Mouse (Mus musculus) embryonic facial prominence, embryonic 11.5 days (tissue): ENCODE measurements at regions not wholly inside any gene's neighbourhood (a gene's known extent, or its start where the extent isn't known, plus 50 kb on each side); places are given as distances from the start of the nearest gene placed in this dataset.

Experiments
- ATAC-seq: fragments of 200-750 bp; cut with Nextera tagmentation; replicated peaks from 2 replicates; pipeline ENCODE4 v1.8.0; 2017; ENCODE audit warnings: low read depth; ENCODE audit not compliant: insufficient number of reproducible peaks, low FRiP score, low TSS enrichment
- DNase-seq: peaks from one replicate; pipeline ENCODE4 v3.0.0-alpha.2; 2015; ENCODE audit warnings: low spot score
- H3K27ac ChIP-seq: fragments of 300-500 bp; sonication (generic); replicated peaks from 2 replicates; pipeline ENCODE4 v1.5.1; 2014; ENCODE audit warnings: mild to moderate bottlenecking, low read depth, low read length, control low read depth
- H3K27me3 ChIP-seq: fragments of 300-500 bp; sonication (generic); 2 replicates; pipeline ENCODE4 v1.6.1; 2014; ENCODE audit warnings: mild to moderate bottlenecking, low read length, moderate library complexity, mixed read lengths; ENCODE audit not compliant: control insufficient read depth, insufficient read depth
- H3K36me3 ChIP-seq: fragments of 300-500 bp; sonication (generic); replicated peaks from 2 replicates; pipeline ENCODE4 v1.6.1; 2014; ENCODE audit warnings: low read depth, mild to moderate bottlenecking, low read length, moderate library complexity, mixed read lengths; ENCODE audit not compliant: control insufficient read depth, insufficient read depth
- H3K4me1 ChIP-seq: fragments of 300-500 bp; sonication (generic); 2 replicates; pipeline ENCODE4 v1.6.1; 2014; ENCODE audit warnings: low read length, mixed read lengths; ENCODE audit not compliant: control insufficient read depth, insufficient read depth
- H3K4me2 ChIP-seq: fragments of 300-500 bp; sonication (generic); 2 replicates; pipeline ENCODE4 v1.6.1; 2014; ENCODE audit warnings: low read depth, mild to moderate bottlenecking, control low read depth, low read length, moderate library complexity
- H3K4me3 ChIP-seq: fragments of 300-500 bp; sonication (generic); 2 replicates; pipeline ENCODE4 v1.5.1; 2014; ENCODE audit warnings: low read depth, low read length, control low read depth
- H3K9ac ChIP-seq: fragments of 300-500 bp; sonication (generic); replicated peaks from 2 replicates; pipeline ENCODE4 v1.6.1; 2014; ENCODE audit warnings: mild to moderate bottlenecking, control low read depth, low read length
- H3K9me3 ChIP-seq: fragments of 300-500 bp; sonication (generic); replicated peaks from 2 replicates; pipeline ENCODE4 v1.6.1; 2016; ENCODE audit warnings: mild to moderate bottlenecking, low read length, inconsistent platforms, mixed read lengths; ENCODE audit not compliant: control insufficient read depth
- WGBS: fragments of 180-500 bp; shearing (Covaris S2); extraction: QIAGEN DNeasy Blood & Tissue Kit; methylation state at CpG from one replicate; pipeline ENCODE4 v1.1.7; 2014; 5-methylcytosine and 5-hydroxymethylcytosine counted together

DNA sequence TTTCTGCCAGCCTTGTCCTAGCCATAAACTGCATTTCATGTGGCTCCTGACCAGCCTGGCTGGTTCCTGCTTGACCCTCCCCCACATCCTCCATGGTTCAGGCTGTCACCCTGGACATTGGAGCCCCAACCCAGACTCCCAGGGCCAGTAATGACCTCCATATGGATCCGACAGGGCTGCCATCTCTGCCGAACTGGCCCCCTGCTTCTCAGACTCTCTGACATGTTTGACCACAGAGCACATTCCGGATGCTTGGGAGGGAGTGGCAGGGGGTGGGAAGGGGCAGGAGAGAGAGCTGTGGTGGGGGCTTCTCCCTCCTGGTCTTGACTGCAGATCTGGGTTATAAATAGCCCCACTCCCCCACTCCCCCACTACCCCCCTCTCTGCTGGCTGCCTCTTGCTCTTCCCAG, 59.0 kb upstream of the Actrt2 start:
- peak overlapping the region; percentile 41; the same call in 1 of the 2 replicates for H3K27ac ChIP-seq
- peak; percentile 75; the same call in 1 of the 2 replicates for ATAC-seq
- no peak overlapping the region for H3K9ac ChIP-seq
- peak; percentile 56 for DNase-seq
- no peaks in the 10 kb centered on the region for H3K9me3 ChIP-seq
- H3K36me3 ChIP-seq: no peaks in the 10 kb centered on the region
- H3K27me3 ChIP-seq: no peaks in the 10 kb centered on the region
- no peak overlapping the region; the same call in 1 of the 2 replicates for H3K4me2 ChIP-seq
- 16% methylated on average over 3 of the region's 3 CpGs for WGBS
- H3K4me1 ChIP-seq: peaks cover 14% of the 10 kb centered on the region
- no peak overlapping the region for H3K4me3 ChIP-seq

DNA sequence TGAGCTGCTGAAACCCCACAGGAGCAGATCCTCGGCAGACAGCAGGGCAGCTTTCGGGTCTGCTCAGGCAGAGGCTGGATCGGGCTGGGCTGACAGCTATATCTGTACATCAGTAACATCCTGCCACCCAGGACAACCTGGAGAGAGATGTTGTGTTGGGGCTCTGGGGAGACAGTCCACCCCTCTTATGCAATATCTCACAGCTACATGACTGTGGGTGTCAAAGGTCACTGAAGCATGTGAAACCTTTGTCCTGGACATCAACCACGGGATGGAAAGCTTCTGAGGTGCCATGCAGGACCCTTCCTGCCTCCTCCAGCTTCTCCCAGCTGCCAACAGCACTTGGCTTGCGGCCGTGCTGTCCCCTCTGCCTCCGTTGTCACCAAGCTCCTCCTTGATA, 60.3 kb upstream of the Actrt2 start:
- H3K36me3 ChIP-seq: no peaks in the 10 kb centered on the region
- no peaks in the 10 kb centered on the region for H3K27me3 ChIP-seq
- DNase-seq: no peak
- 65% methylated on average over 7 of the region's 7 CpGs for WGBS
- H3K4me3 ChIP-seq: no peak overlapping the region
- no peaks in the 10 kb centered on the region for H3K9me3 ChIP-seq
- no peak overlapping the region for H3K4me2 ChIP-seq
- 0 out of 2 replicates have a peak, but pooled peaks have one; percentile 31 for ATAC-seq
- peaks cover 14% of the 10 kb centered on the region for H3K4me1 ChIP-seq
- peak overlapping the region; percentile 56 for H3K27ac ChIP-seq
- H3K9ac ChIP-seq: no peak overlapping the region

DNA sequence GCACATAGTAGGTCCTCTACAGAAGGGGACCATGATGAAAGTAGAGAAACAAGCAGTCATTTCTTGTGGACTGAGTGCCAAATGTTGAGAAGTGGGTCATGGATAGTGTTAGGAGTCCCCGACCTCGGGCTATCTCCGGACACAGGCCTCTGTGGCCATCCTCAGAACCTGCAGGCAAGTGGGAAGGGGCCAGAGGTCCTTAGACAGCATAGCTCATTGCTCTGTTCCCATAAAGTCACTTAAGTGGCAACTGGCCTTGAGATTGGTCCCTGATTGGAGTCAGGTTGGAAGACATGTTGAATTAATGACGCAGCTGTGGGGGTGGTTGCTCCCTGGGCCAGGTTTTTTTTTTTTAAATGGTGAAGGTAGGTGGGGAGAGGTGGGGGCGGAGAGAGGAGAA, 63.0 kb upstream of the Actrt2 start:
- Histone ChIP-seq H3K4me2 (no peak overlapping the region), H3K27ac (no peak overlapping the region), H3K27me3 (no peaks in the 10 kb centered on the region), H3K9me3 (no peaks in the 10 kb centered on the region), H3K9ac (no peak overlapping the region), H3K4me3 (no peak overlapping the region), H3K36me3 (no peaks in the 10 kb centered on the region), H3K4me1 (peaks cover 14% of the 10 kb centered on the region)
- no peak for DNase-seq
- whole genome bisulfite sequencing: 88% methylated on average over 5 of the region's 5 CpGs
- no peak for ATAC-seq

DNA sequence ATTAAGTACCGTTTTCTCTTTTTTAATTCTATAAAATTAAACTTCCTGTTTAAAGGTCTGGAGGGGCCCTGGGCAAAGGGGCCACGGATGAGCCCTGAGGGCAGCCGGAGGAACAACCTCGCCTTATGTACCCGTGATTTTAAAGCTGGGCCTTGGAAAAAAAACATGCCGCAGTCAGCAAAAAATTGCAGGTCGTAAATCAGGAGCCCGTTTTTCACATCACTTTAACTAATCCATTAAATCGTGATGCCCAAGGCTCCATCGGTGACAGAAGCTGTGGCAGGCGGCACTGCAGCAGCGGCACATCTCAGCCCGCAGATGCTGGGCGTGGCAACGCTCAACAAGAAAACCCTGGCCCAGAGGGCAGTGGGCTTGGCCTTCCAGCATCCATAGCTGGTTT, 63.7 kb upstream of the Actrt2 start:
- H3K4me1 ChIP-seq: peaks cover 13% of the 10 kb centered on the region
- no peak overlapping the region for H3K9ac ChIP-seq
- DNase-seq: no peak
- no peaks in the 10 kb centered on the region for H3K27me3 ChIP-seq
- no peak overlapping the region for H3K4me2 ChIP-seq
- ATAC-seq: no peak
- no peak overlapping the region for H3K27ac ChIP-seq
- no peaks in the 10 kb centered on the region for H3K9me3 ChIP-seq
- WGBS: 54% methylated on average over 15 of the region's 15 CpGs
- no peaks in the 10 kb centered on the region for H3K36me3 ChIP-seq
- H3K4me3 ChIP-seq: no peak overlapping the region

DNA sequence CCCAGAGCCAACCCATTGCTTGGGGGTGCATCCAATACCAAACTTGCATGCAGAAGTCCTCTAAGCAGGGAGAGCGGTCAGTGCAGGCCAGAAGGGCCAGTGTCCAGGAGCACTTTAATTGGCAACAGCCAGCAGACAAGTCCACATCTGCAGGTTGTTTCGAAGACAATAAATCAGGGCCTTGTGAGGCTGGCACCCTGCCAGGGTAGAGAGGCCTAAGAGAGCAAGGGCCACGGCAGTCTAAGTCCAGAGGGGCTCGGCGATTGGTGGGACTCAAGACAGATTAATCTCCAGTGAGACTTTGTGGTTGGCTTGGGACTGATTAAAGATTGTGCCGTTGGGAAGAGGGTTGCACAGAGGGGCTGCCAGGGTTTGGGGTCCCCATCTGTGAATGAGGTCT, 68.4 kb upstream of the Actrt2 start:
- H3K27me3 ChIP-seq: no peaks in the 10 kb centered on the region
- no peaks in the 10 kb centered on the region for H3K36me3 ChIP-seq
- no peaks in the 10 kb centered on the region for H3K9me3 ChIP-seq
- no peak overlapping the region for H3K4me3 ChIP-seq
- no peaks in the 10 kb centered on the region for H3K4me1 ChIP-seq
- ATAC-seq (no peak), DNase-seq (no peak)
- 69% methylated on average over 6 of the region's 6 CpGs for WGBS
- no peak overlapping the region for H3K9ac ChIP-seq
- no peak overlapping the region for H3K27ac ChIP-seq
- H3K4me2 ChIP-seq: no peak overlapping the region

DNA sequence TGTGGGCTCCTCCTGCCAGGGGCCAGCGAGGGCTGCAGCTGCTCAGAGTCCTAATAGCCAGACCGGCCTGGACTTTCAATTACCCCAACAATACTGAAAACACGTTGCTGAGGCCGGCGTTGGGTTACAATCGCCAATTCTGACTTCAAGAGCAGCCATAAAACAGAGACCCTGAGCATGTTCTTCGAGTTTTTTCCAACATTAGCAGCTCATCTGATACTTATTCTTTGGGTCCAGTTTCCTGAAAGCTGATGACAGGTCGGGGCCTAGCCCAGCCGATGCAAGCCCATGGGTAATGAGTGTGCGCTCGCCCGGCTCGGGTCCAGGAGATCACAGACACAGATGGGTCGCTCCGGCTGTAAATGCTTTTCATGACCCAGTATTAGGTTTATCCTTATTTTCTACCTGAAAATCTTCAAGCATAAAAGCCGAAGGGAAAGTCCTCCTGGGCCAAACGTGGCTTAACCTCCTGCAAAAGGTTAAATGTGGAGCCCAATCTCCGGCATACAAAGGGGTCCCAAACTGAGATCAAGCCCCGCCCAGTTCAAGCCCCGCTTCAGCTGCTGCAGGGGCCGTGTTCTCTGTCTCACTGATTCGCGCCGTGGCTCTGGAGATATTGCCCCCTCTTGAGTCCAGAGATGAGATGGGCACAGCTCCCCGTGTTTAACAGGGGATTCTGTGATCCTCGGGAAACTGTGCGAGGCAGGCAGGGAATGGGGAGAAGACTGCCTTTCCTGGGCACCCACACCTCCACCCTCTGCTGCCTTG, 73.6 kb upstream of the Actrt2 start:
- Histone ChIP-seq H3K9ac (0 out of 2 replicates have a peak overlapping the region, but pooled peaks have one; percentile 15), H3K4me1 (no peaks in the 10 kb centered on the region), H3K27ac (no peak overlapping the region), H3K36me3 (no peaks in the 10 kb centered on the region), H3K27me3 (no peaks in the 10 kb centered on the region), H3K4me2 (peak overlapping the region; percentile 6; the same call in 1 of the 2 replicates), H3K9me3 (no peaks in the 10 kb centered on the region), H3K4me3 (no peak overlapping the region)
- DNase-seq (peak; percentile 57), ATAC-seq (no peak)
- WGBS: 35% methylated on average over 27 of the region's 27 CpGs

DNA sequence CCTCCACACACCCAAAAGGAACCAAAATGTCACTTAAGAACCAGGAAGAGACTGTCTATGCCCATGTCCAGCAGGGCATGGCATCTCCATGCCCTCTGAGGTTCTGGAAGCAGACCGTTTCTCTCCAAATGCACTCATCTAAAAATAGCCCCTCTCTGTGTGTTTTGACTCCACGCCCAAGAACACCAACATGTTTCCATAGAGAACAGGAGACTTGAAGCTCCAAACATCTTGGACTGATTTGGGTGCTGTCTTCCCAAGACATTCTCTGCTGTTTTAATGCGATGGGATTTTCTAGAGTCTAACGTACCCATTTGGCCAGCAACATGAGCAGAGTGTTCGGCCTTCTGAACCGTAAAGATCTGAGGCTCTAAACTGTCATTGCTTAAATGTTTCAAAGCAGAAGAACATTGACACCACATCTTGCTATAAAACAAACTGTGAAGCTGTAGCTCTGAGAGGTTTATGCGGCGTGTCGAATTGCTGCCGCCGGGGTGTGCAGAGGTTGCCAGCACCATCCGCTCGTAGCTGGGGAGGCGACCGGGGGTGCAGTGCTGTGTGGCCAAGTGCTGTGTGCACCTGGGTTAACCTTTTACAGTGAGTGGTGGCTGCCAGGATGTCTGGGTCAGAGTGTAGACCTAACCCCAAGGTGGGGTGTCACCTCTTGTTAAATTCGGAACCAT, 78.8 kb upstream of the Actrt2 start:
- H3K4me3 ChIP-seq: no peak overlapping the region
- WGBS: 87% methylated on average over 16 of the region's 16 CpGs
- no peak overlapping the region for H3K27ac ChIP-seq
- H3K9me3 ChIP-seq: no peaks in the 10 kb centered on the region
- no peaks in the 10 kb centered on the region for H3K36me3 ChIP-seq
- no peak overlapping the region for H3K4me2 ChIP-seq
- H3K27me3 ChIP-seq: no peaks in the 10 kb centered on the region
- no peak overlapping the region for H3K9ac ChIP-seq
- no peaks in the 10 kb centered on the region for H3K4me1 ChIP-seq
- ATAC-seq: no peak
- DNase-seq: no peak

DNA sequence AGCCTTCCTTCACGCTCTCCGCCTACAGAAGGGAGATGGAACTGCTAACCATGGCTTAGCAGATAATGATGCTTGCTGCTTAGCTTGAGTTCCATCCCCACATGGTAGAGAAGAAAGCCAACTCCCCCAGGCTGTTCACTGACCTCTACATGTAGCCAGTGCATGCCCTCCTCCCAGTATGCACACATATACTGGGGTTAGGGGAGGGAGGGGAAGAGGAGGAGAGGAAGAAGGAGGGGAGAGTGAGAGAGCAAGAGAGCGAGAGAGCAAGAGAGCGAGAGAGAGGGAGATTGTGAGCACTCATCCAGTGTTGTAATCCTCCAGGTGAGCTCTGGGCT, 79.3 kb upstream of the Actrt2 start:
- DNase-seq (no peak), ATAC-seq (no peak)
- Histone ChIP-seq H3K27me3 (no peaks in the 10 kb centered on the region), H3K36me3 (no peaks in the 10 kb centered on the region), H3K9me3 (no peaks in the 10 kb centered on the region), H3K27ac (no peak overlapping the region), H3K4me1 (no peaks in the 10 kb centered on the region), H3K9ac (no peak overlapping the region), H3K4me2 (no peak overlapping the region), H3K4me3 (no peak overlapping the region)
- 84% methylated on average over 4 of the region's 4 CpGs for WGBS
